Comparison of ENCODE assay signal across 8 mouse cellular contexts in the genomic region with DNA sequence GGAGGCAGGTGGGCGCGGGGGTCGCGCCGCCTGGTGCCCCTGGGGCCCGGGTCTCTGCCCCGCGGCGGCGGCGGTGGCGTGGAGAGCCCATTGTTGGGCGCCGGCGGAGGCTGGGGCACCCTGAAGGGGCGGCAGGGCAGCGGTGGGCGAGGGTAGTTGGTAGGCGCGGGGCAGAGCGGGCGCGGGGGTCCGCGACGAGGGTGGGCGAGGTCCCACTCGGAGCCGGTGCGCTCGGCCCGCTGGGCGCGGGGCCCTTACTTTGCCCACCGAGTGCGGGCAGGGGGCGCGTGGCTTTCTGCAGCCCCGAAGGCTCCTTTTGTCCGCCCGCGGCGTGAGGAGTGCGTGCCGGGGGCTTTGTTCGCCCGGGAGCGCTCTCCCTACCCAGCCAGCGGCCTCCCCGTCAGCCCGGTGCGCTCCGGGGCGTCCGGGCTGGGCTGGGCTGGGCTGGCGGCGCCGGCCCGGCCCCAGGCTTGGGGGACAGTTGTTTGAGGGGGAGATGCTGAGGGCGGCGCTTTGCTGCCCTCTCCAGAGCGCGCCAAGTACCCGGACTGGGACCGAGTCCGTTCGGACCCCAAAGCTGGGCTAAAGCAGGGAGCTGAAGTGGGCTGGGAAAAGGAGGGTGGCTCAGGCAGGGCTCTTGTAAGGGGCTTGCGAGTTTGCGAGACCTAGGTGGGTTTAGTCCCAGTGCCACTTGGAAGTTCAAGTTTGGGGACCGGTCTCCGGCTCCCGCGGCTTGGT. TPM values are rescaled to one million over a fixed set of nuclear protein-coding genes. Genes with fewer than 3 reads are reported as not detected.
DNase-seq lines count a peak whose midpoint lies in the region; ATAC-seq lines count a peak whose summit lies in the region.

No protein-coding gene starts in this region.

- peak overlapping the region; percentile 93 for H3K4me2 ChIP-seq in embryonic facial prominence, embryonic 13.5 days
- peak overlapping the region; percentile 66 for H3K4me2 ChIP-seq in hindbrain, embryonic 14.5 days (replicated peaks)
- H3K4me2 ChIP-seq in liver, embryonic 13.5 days = peak overlapping the region; percentile 99

- DNase-seq in cerebellum, adult 18-20 months = peak; percentile 33 to 51
- no peak for DNase-seq in cerebellum, adult 11 months
- peak; percentile 23 for DNase-seq in CD4-positive helper T cell, adult 2 months (ENCODE audit: low read depth, low spot score)
- DNase-seq in hindbrain, embryonic 14.5 days (ENCODE audit: low spot score) = no peak
- no peak for DNase-seq in liver, embryonic 13.5 days
- DNase-seq in retina, embryonic 14.5 days (ENCODE audit: low spot score) = peak; percentile 36
- DNase-seq in urinary bladder, postnatal 10 days (ENCODE audit: low spot score) = no peak

- peaks cover 71% of the 10 kb centered on the region for H3K4me1 ChIP-seq in embryonic facial prominence, embryonic 13.5 days
- H3K4me1 ChIP-seq in hindbrain, embryonic 14.5 days (replicated peaks; ENCODE audit: control insufficient read depth, insufficient read depth, low read length) = peaks cover 57% of the 10 kb centered on the region
- peaks cover 74% of the 10 kb centered on the region for H3K4me1 ChIP-seq in liver, embryonic 13.5 days (replicated peaks)

- peak overlapping the region; percentile 100 for H3K9ac ChIP-seq in embryonic facial prominence, embryonic 13.5 days
- H3K9ac ChIP-seq in hindbrain, embryonic 14.5 days = peak overlapping the region; percentile 98
- peak overlapping the region; percentile 100 for H3K9ac ChIP-seq in liver, embryonic 13.5 days

- H3K27ac ChIP-seq in embryonic facial prominence, embryonic 13.5 days = peak overlapping the region; percentile 100
- peak overlapping the region; percentile 100 for H3K27ac ChIP-seq in hindbrain, embryonic 14.5 days
- peak overlapping the region; percentile 98 for H3K27ac ChIP-seq in liver, embryonic 13.5 days

- H3K9me3 ChIP-seq in embryonic facial prominence, embryonic 13.5 days = no peaks in the 10 kb centered on the region
- H3K9me3 ChIP-seq in hindbrain, embryonic 14.5 days (ENCODE audit: control insufficient read depth, low read length) = no peaks in the 10 kb centered on the region
- H3K9me3 ChIP-seq in liver, embryonic 13.5 days (replicated peaks) = no peaks in the 10 kb centered on the region

- WGBS in embryonic facial prominence, embryonic 13.5 days = under 1% methylated on average over 56 of the region's 73 CpGs
- WGBS in hindbrain, embryonic 14.5 days = 0% methylated on average over 42 of the region's 73 CpGs
- under 1% methylated on average over 73 of the region's 73 CpGs for WGBS in liver, embryonic 13.5 days (ENCODE audit: insufficient replicate concordance)

- peaks cover 31% of the 10 kb centered on the region for H3K36me3 ChIP-seq in embryonic facial prominence, embryonic 13.5 days
- H3K36me3 ChIP-seq in hindbrain, embryonic 14.5 days (replicated peaks; ENCODE audit: control insufficient read depth, insufficient read depth) = peaks cover 34% of the 10 kb centered on the region
- peaks cover 44% of the 10 kb centered on the region for H3K36me3 ChIP-seq in liver, embryonic 13.5 days

- no peak for ATAC-seq in embryonic facial prominence, embryonic 13.5 days (ENCODE audit: insufficient number of reproducible peaks, insufficient read depth, low FRiP score, low TSS enrichment, low read depth)
- ATAC-seq in hindbrain, embryonic 14.5 days (ENCODE audit: low FRiP score) = 0 out of 2 replicates have a peak, but pooled peaks have one; percentile 9
- ATAC-seq in liver, embryonic 13.5 days (ENCODE audit: low read depth) = peak; percentile 10

- no peaks in the 10 kb centered on the region for H3K27me3 ChIP-seq in embryonic facial prominence, embryonic 13.5 days
- no peaks in the 10 kb centered on the region for H3K27me3 ChIP-seq in hindbrain, embryonic 14.5 days (ENCODE audit: control insufficient read depth, insufficient read depth, low read length)
- no peaks in the 10 kb centered on the region for H3K27me3 ChIP-seq in liver, embryonic 13.5 days

- peak overlapping the region; percentile 100 for H3K4me3 ChIP-seq in embryonic facial prominence, embryonic 13.5 days
- H3K4me3 ChIP-seq in hindbrain, embryonic 14.5 days (replicated peaks; ENCODE audit: low read length) = peak overlapping the region; percentile 76
- H3K4me3 ChIP-seq in liver, embryonic 13.5 days (replicated peaks) = peak overlapping the region; percentile 100

RNA-seq across cellular contexts. Expression of a gene that starts 1.6 kb away (rescaled TPM):
- polyA plus RNA-seq in embryonic facial prominence, embryonic 13.5 days (2015; fragmentation: Nextera tagmentation; extraction: Ambion mirVana) = 172 and 190 TPM in 2 replicates
- 93.0 and 100 TPM in 2 replicates for polyA plus RNA-seq in hindbrain, embryonic 14.5 days (2014; fragmentation: Nextera tagmentation; extraction: Ambion mirVana)
- polyA plus RNA-seq in liver, embryonic 13.5 days (2015; fragmentation: Nextera tagmentation; extraction: Ambion mirVana) = 55.5 and 64.8 TPM in 2 replicates

Comparison
In these comparisons a context has a peak if more than half of its experiments do, and no peak if none do; other contexts are left out.
1. DNase-seq: peak in cerebellum, adult 18-20 months (2 of 2), CD4-positive helper T cell, adult 2 months (single experiment) and retina, embryonic 14.5 days (single experiment); none in cerebellum, adult 11 months (single experiment), hindbrain, embryonic 14.5 days (single experiment), liver, embryonic 13.5 days (single experiment) and urinary bladder, postnatal 10 days (single experiment).
2. Peak in every context shown above with its lines, with median percentiles within 50 percentile points of each other: H3K27ac ChIP-seq, H3K4me2 ChIP-seq, H3K4me3 ChIP-seq and H3K9ac ChIP-seq.